Mouse (Mus musculus) gastrocnemius, postnatal 36 days (tissue): Measurements from ENCODE around the gene Ptgs1. TPM values are rescaled to one million over a fixed set of nuclear protein-coding genes. Genes with fewer than 3 reads are reported as not detected.
"Not testable (repeated sequence)": the region's sequence is repeated elsewhere in the genome, so short reads cannot be mapped to it uniquely, and the experiment has no call there.

Experiments
- DNase-seq, 2 experiments: peaks; one replicate each; pipeline ENCODE4 v3.0.0; 2022
- intact Hi-C: fragments of 180-260 bp; cut with DNase I; formaldehyde crosslinking; loops from one replicate; pipeline ENCODE4 v1.15.1; 2025
- long read RNA-seq, 2 experiments: library from polyadenylated mRNA; stranded (forward); transcript quantifications; one replicate each; pipeline ENCODE4 v2.0.0; 2021
- total RNA-seq, 2 experiments: library from RNA; stranded (reverse); gene quantifications; 2 replicates each; pipeline ENCODE4 v1.2.3; 2021

The Ptgs1 gene
- 1 to 10 TPM; 3.2 to 3.7 TPM for total RNA-seq
- long read RNA-seq, experiment 1, partial matches to known transcripts = 1 of 2 reads
- long read RNA-seq, experiment 1, other reads (novel, unspliced or antisense) = 1 of 2 reads
- long read RNA-seq, experiment 2, partial matches to known transcripts = 0 of 4 reads
- long read RNA-seq, experiment 2, other reads (novel, unspliced or antisense) = 1 of 4 reads

DNA sequence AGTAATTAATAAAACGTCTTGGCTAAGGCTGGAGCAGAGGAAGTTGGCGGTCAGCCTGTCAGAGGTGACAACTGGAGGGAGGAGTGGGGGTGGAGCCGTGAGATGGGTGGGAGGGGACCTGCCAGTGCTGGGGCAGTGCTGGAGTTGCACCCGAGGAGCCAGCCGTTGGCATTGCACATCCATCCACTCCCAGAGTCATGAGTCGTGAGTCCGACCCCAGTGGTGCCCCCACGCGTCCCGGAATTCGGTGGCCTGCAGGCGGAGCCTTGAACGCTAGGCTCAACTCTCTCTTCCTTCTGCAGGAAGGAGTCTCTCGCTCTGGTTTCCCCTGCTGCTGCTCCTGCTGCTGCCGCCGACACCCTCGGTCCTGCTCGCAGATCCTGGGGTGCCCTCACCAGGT lies at the start of gene Ptgs1:
Ptgs1 (plus strand) TSS at position 61 of the 400 bp plus-strand sequence.
- intact Hi-C loops = no loop called here
- peak in 1 of 2 experiments; percentile 38 for DNase-seq

GRCm38 (mm10) chr2:36181587-36182368 lies 48.4 kb upstream of the Ptgs1 start:
- intact Hi-C loops, DNase-seq: not testable (repeated sequence)

DNA sequence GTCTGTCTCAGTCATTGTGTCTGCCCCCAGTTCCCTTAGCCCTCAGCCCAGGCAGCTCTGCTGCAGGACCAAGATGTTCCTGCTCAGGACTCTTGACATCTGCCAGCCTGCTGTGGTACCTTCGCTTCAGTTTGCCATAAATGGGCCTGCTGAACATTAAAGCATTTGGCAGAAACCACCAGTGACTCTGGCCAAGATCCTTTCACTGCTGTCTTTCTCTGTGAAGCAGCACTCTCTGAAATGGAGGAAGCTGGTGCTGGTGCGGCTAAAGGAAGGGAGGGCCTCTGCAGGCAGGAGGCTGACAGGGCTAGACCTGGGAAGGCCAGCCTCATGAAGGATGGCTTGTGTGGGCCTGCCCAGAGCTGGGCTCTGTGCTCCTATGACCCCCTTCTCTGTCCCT lies 46.9 kb upstream of the Ptgs1 start:
- intact Hi-C loops = no loop called here
- no peak for DNase-seq

- no peak for DNase-seq
- intact Hi-C loops = no loop called here
Observed at GRCm38 (mm10) chr2:36184192-36184591, 46.0 kb upstream of the Ptgs1 start.

GRCm38 (mm10) chr2:36184876-36185275 lies 45.4 kb upstream of the Ptgs1 start:
- no peak for DNase-seq
- intact Hi-C loops = no loop called here

DNA sequence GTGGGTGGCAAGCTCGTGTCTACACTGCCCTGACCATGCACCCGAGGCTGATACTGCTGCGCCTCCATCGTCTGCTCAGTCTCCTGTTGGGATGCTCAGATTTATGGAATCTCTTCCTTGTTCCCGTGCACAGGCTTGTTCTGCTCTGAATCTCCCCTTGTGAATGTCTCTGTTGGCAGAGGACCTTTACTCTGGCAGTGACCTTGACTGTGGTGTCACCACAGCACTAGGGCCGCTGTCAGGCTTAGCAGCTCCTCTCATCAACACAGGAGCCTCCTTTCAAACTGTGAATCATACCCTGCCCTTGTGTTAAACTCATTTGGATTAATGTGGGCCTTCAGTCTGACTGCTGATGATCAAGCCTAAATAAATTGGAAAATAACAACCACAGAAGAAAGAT lies 41.0 kb upstream of the Ptgs1 start:
- DNase-seq, intact Hi-C loops: not testable (repeated sequence)

DNA sequence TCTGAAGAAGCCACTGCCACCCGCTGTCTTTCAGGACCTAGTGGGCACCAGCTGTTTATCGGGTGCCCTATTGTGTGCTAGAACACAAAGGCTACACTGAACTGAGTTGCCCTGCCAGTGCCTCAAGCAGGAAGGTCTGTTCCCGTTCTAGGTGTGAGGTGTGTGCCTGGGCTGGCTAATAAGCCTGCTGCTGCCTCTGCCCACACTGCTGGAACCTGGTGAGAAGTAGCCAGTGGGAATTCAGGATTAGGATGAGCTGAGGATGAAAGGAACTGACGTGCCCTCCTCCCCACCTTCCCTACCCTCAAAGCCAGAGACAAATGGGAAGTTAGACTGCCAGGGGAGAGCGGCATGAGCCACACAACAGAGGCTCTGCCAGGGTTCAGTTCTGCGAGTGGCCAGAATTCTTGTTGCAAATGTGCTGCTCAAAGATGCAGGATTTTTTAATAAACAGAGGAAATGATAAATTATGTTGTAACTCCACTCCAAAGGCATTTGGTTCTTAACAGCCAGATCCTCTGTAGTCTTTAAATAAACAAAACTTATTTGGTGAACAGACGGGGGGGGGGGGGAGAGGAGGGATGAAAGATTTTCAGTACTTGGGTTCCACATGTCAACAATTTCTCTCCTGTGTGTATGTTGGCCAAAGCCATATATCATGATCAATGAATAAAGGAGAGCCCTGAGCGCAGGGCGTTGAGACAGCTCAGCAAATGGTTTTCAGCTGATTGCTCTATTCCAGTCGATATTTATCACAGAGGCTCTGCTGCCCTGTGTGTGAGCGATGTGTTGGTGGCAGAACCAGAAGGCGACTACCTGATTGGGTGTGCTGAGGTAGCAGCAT lies 38.9 kb upstream of the Ptgs1 start:
- DNase-seq = no peak

GRCm38 (mm10) chr2:36197021-36197420 lies 33.2 kb upstream of the Ptgs1 start:
- intact Hi-C loops = no loop called here
- no peak for DNase-seq

More for the DNA sequence above, 38.9 kb upstream of the Ptgs1 start:
- intact Hi-C loops = no loop called here

DNA sequence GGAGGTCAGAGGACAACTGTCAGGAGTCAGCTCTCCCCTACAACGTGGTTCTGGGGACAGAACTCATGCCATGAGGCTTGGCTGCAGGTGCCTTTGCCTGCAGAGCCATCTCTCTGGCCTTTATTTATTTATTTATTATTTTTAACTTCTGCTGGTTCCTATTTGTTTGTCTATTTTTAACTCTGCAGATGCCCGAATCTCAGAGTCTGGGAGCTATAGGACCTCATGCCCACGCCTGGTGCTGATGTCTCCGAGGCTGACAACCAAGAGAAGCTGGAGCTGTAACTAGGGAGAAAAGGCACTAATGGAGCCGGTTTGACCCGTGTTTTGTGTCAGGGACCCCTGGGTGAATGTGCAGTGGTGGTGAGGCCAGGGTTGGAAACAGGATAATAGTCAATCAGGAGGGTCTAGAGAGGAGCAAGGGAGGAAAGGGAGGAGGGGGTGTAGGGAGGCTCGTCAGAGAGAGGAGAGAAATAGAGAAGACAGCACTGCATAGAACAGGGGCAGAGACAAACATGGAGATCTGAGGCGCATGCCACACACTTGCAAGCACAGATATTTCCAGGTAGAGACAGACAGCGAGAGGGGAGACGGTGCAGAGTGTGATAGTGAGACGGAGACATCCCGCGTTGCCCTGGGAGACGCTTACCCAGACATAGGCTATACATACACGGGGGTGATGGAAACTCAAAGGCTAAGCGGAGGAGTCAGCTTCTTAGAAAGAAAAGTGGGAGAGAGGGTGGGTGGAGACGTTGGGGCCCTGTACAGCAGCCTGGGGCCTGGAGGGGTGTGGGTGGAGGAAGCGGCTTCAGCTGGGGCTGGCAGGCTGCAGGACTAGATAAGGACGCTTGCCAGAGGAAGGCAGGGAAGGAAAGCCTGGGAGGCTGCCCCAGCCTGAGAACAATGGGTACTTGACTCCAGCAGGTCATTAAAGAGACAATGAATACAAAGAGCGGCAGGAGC lies 32.0 kb upstream of the Ptgs1 start:
- no peak for DNase-seq
- intact Hi-C loops = no loop called here

- no peak for DNase-seq
- intact Hi-C loops = no loop called here
Observed at GRCm38 (mm10) chr2:36198882-36199262, 31.4 kb upstream of the Ptgs1 start.

- DNase-seq = no peak
- intact Hi-C loops = no loop called here
Observed at GRCm38 (mm10) chr2:36200813-36201212, 29.4 kb upstream of the Ptgs1 start.

DNA sequence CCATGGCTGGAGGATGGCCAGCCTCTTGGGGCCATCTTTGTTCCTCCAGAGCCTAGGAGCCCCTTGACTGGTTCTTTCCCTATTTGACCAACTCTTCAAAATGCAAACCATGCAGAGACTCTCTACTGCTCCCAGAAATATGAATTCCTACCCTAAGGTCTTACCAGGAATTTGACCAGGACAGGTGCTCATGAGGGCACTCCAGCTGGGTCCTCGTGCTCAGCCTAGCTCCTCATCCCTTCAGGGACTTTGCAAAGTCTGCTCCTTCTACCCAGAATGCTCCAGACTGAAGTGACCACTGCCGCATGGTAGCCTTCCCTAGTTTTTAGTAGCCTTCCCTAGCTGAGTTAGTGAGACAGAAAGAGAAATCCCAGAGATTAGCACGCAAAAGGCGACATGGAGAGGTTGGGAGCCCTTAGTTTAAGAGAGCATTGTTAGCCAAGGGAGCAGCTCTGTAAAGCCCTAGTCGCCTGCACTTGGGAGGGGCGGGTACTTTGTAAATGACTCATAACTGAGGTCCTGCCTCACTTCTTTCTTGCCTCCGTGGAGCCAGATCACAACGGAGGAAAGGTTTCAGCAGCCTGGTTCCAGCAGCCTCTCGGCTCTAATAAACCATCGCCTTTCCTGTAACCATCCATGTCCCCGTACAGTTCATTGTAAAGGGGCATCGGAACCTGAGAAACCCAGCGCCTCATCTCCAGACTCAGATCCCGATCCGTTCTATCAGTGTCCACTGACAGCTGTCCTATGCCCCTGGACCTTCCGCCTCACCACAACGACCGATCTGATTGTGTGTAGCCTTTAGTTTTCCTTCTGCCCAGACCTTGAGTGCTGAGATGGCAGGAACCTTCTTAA lies 28.2 kb upstream of the Ptgs1 start:
- no peak for DNase-seq
- intact Hi-C loops = no loop called here

- intact Hi-C loops = no loop called here
- DNase-seq = no peak
Observed at GRCm38 (mm10) chr2:36202611-36202880, 27.7 kb upstream of the Ptgs1 start.

- DNase-seq = no peak
- intact Hi-C loops = no loop called here
Observed at GRCm38 (mm10) chr2:36203011-36203825, 27.0 kb upstream of the Ptgs1 start.

- DNase-seq = no peak
- intact Hi-C loops = no loop called here
Observed at GRCm38 (mm10) chr2:36204595-36204994, 25.6 kb upstream of the Ptgs1 start.

DNA sequence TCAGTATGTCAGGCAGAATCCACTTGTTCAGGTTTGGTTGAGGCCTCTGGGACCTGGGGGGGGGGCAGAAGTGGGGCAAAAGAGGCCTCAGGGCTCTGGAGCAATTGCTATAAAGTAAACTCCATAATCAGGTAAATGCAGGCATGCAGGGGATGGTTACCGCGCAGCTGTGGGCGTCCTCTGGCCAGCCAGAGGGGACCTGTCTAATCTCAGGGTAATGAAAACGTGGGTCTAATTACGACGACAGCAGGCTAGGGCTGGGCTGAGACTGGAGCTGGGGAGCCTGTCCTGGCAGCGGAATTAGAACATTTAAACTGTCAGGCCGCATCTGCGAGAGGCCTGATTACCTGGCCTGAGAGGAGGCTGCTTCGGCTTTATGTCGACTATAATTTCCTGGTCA lies 23.2 kb upstream of the Ptgs1 start:
- intact Hi-C loops = no loop called here

GRCm38 (mm10) chr2:36210796-36211195 lies 19.4 kb upstream of the Ptgs1 start:
- intact Hi-C loops = no loop called here
- no peak for DNase-seq

More for the DNA sequence above, 23.2 kb upstream of the Ptgs1 start:
- DNase-seq = no peak

DNA sequence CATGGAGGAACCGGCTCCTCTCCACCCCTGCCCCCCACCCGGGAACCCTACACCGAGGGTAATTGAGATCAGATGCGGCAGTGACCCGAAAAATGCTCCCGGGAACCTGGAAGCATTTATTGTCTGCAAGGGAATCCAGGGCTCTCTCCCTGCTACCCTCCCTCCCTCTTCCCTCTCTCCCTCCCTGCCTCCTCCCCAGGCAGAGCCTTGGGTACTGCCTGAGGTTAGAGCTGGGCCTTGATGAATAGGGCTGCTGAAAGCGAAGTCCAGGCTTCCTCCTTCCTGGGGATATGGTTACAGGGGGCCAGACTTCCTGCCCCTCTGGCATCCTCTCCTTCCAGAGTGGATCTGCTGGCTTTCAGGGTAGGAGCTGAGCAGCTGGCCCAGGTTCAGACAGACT lies 18.4 kb upstream of the Ptgs1 start:
- intact Hi-C loops = no loop called here
- DNase-seq = no peak

DNA sequence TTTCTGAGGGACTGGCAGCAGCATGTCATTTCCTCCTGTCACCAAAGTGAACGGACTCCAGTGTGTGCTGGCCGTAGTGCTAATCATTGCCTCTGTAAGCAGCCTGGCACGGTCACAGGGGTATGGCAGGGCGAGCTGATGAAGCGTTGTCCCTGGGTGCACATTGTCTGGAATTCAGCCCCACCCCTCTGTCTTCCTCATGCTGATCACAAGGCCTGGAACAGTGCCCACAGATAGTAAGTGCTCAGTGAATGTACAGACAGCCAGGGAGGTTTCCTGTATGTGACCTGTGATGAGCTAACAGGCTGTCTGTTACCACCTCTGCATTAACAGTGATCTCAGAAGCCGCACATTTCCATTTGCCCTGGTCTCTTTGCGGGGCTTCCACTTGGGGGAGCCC lies 17.1 kb upstream of the Ptgs1 start:
- no peak for DNase-seq
- intact Hi-C loops = loop anchor here (1.0 kb wide), 1 partner anchor 204 kb away; no protein-coding TSS in a partner anchor
